Mouse (Mus musculus) myocyte (in vitro differentiated cells): ENCODE data around the gene Fscn1. TPM values are rescaled to one million over a fixed set of nuclear protein-coding genes. Genes with fewer than 3 reads are reported as not detected.

Experiments
- H3K27me3 ChIP-seq: one replicate; pipeline ENCODE4 v1.6.1; 2011; ENCODE audit not compliant: control insufficient read depth, insufficient read depth, insufficient read length
- H3K36me3 ChIP-seq: one replicate; pipeline ENCODE4 v1.6.1; 2011; ENCODE audit not compliant: control insufficient read depth, insufficient read depth
- H3K4me2 ChIP-seq: one replicate; pipeline ENCODE4 v1.6.1; 2011; ENCODE audit warnings: low read depth, control low read depth
- H3K4me3 ChIP-seq: one replicate; pipeline ENCODE4 v1.5.1; 2011; ENCODE audit warnings: mild to moderate bottlenecking, control low read depth, moderate library complexity
- H3K79me2 ChIP-seq: one replicate; pipeline ENCODE4 v1.6.1; 2011; ENCODE audit not compliant: control insufficient read depth, insufficient read depth
- H3ac ChIP-seq: one replicate; pipeline ENCODE4 v1.6.1; 2011; ENCODE audit not compliant: control insufficient read depth, insufficient read length
- CEBPB ChIP-seq: IDR thresholded peaks from 2 replicates; pipeline ENCODE4 v1.6.1; 2011; ENCODE audit warnings: mild to moderate bottlenecking, moderate library complexity; ENCODE audit not compliant: poor library complexity, insufficient read depth, severe bottlenecking
- E2F4 ChIP-seq: IDR thresholded peaks from one replicate; pipeline ENCODE4 v1.6.1; 2011; ENCODE audit warnings: mild to moderate bottlenecking, control low read depth, moderate library complexity; ENCODE audit not compliant: insufficient read depth
- MAX ChIP-seq: IDR thresholded peaks from one replicate; pipeline ENCODE4 v1.6.1; 2011; ENCODE audit warnings: low read depth, mild to moderate bottlenecking, control low read depth
- MYOD1 ChIP-seq, 3 experiments: IDR thresholded peaks; one replicate each; pipeline ENCODE4 v1.6.1; 2011; ENCODE audit warnings: control low read depth in 2 of 3, low read depth in 2 of 3, mild to moderate bottlenecking in 2 of 3, moderate library complexity in 1 of 3; ENCODE audit not compliant: insufficient read length in 2 of 3, control insufficient read depth in 1 of 3
- MYOG ChIP-seq, 3 experiments: IDR thresholded peaks; one replicate each; pipeline ENCODE4 v1.6.1; 2011; ENCODE audit warnings: control low read depth in 2 of 3, low read depth in 2 of 3, mild to moderate bottlenecking in 2 of 3; ENCODE audit not compliant: insufficient read length in 2 of 3, control insufficient read depth in 1 of 3, insufficient read depth in 1 of 3
- POLR2A ChIP-seq: IDR thresholded peaks from one replicate; pipeline ENCODE4 v1.6.1; 2011; ENCODE audit warnings: low read depth, mild to moderate bottlenecking, control low read depth, moderate library complexity; ENCODE audit not compliant: insufficient read length
- POLR2AphosphoS2 ChIP-seq: IDR thresholded peaks from one replicate; pipeline ENCODE4 v1.6.1; 2011; ENCODE audit warnings: low read depth, control low read depth; ENCODE audit not compliant: insufficient read length
- REST ChIP-seq: IDR thresholded peaks from one replicate; pipeline ENCODE4 v1.6.1; 2011; ENCODE audit warnings: mild to moderate bottlenecking, control low read depth, moderate library complexity; ENCODE audit not compliant: insufficient read depth, insufficient read length
- SRF ChIP-seq: IDR thresholded peaks from one replicate; pipeline ENCODE4 v1.6.1; 2011; ENCODE audit warnings: low read depth; ENCODE audit not compliant: control insufficient read depth, insufficient read length
- TCF12 ChIP-seq: IDR thresholded peaks from one replicate; pipeline ENCODE4 v1.6.1; 2011; ENCODE audit warnings: mild to moderate bottlenecking, control low read depth; ENCODE audit not compliant: poor library complexity, insufficient read depth, severe bottlenecking
- TCF3 ChIP-seq: IDR thresholded peaks from one replicate; pipeline ENCODE4 v1.6.1; 2011; ENCODE audit warnings: low read depth, control low read depth; ENCODE audit not compliant: insufficient read length
- USF1 ChIP-seq: IDR thresholded peaks from one replicate; pipeline ENCODE4 v1.6.1; 2011; ENCODE audit warnings: low read depth, mild to moderate bottlenecking, control low read depth, moderate library complexity
- polyA plus RNA-seq: library from polyadenylated mRNA; unstranded; fragments of >200 nt; fragmentation: generic; extraction: Trizol; gene quantifications from one replicate; pipeline ENCODE4 v1.2.1, GENCODE M21; 2012; ENCODE audit warnings: missing spikeins

Fscn1 gene
- polyA plus RNA-seq, 1 experiment = 180 TPM

GRCm38 (mm10) chr5:142927341-142927930, 32.7 kb upstream of the Fscn1 start:
- no peak overlapping the region for H3K4me2 ChIP-seq
- no peak overlapping the region for H3ac ChIP-seq
- TF ChIP-seq REST (no peak), MYOG (IDR thresholded peaks at IDR 0.05; ENCODE audit: control insufficient read depth in 1 of 3, insufficient read depth in 1 of 3, insufficient read length in 2 of 3, low read depth in 2 of 3) (no peak), E2F4 (no peak), MYOD1 (IDR thresholded peaks at IDR 0.05; ENCODE audit: control insufficient read depth in 1 of 3, insufficient read length in 2 of 3, low read depth in 2 of 3) (no peak), SRF (no peak), MAX (no peak)
- H3K4me3 ChIP-seq = no peak overlapping the region
- H3K27me3 ChIP-seq = no peaks in the 10 kb centered on the region
- H3K79me2 ChIP-seq = peaks cover 16% of the 10 kb centered on the region
- no peaks in the 10 kb centered on the region for H3K36me3 ChIP-seq

DNA sequence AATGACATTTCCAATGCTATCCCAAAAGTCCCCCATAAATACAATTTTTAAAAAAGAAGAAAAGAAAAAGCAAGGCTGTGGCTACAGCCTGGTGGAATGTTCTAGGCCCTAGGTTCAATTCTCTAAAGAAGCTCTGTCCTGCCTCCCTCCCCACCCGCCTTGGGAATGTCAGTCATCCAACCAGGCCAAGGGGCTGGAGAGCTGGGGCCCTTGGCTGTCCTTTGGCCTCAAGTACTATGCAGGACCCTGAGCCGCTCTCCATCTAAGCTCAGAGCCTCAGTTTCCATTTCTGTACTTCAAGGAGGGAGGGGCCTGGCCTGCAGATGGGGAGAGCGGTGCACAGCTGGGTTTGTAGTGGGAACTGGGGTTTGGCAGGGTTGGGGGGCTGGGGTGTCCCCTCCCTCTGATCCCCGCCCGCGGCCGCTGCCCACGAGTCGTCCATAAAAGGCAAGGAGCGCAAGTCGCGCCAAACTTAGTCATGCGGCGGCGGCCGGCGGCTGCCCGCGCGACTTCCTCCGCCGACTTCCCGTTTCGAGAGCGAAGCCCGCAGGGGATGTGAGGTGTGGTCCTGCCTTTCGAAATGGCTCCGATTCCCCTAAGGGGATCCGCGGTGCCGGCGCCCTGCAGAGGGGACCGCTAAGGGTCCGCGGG, 31.3 kb upstream of the Fscn1 start:
- Histone ChIP-seq H3ac (peak overlapping the region; percentile 14), H3K36me3 (no peaks in the 10 kb centered on the region), H3K27me3 (no peaks in the 10 kb centered on the region), H3K4me2 (peak overlapping the region; percentile 73), H3K79me2 (peaks cover 16% of the 10 kb centered on the region), H3K4me3 (peak overlapping the region; percentile 56)
- TF ChIP-seq SRF (peak; percentile 98), POLR2A (peak; percentile 67), USF1 (no peak), MAX (no peak), MYOD1 (IDR thresholded peaks at IDR 0.05; ENCODE audit: control insufficient read depth in 1 of 3, insufficient read length in 2 of 3, low read depth in 2 of 3) (peak in 1 of 3 experiments; percentile 58), MYOG (IDR thresholded peaks at IDR 0.05; ENCODE audit: control insufficient read depth in 1 of 3, insufficient read depth in 1 of 3, insufficient read length in 2 of 3, low read depth in 2 of 3) (peak in 1 of 3 experiments; percentile 23), POLR2AphosphoS2 (peak; percentile 61)

DNA sequence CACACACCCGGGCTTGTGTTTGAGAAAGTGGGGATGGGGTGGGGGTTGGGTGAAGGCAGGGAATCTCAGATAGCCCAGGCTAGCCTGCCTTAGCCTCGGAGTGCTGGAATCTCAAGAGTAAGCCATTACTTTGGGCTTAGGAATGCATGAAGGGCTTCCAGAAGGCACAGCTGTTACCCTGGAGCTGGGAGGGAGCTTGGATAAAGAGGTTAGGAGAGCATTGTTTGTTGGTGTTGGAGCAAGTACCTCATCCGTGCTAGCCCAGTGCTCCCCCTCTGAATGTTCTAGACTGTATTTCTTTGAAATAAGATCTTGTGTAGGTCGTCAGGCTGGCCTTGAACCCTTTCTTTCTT, 30.8 kb upstream of the Fscn1 start:
- peak in 2 of 3 experiments; percentile 83 to 85 for TF ChIP-seq MYOD1 (IDR thresholded peaks at IDR 0.05; ENCODE audit: control insufficient read depth in 1 of 3, insufficient read length in 2 of 3, low read depth in 2 of 3)
- peak; percentile 7 to 74 (median 44) for TF ChIP-seq MYOG (IDR thresholded peaks at IDR 0.05; ENCODE audit: control insufficient read depth in 1 of 3, insufficient read depth in 1 of 3, insufficient read length in 2 of 3, low read depth in 2 of 3)
- TF ChIP-seq E2F4 = no peak
- peak overlapping the region; percentile 14 for H3ac ChIP-seq
- H3K4me2 ChIP-seq = peak overlapping the region; percentile 73
- H3K36me3 ChIP-seq = no peaks in the 10 kb centered on the region
- H3K79me2 ChIP-seq = peaks cover 16% of the 10 kb centered on the region
- peak overlapping the region; percentile 56 for H3K4me3 ChIP-seq
- no peaks in the 10 kb centered on the region for H3K27me3 ChIP-seq

DNA sequence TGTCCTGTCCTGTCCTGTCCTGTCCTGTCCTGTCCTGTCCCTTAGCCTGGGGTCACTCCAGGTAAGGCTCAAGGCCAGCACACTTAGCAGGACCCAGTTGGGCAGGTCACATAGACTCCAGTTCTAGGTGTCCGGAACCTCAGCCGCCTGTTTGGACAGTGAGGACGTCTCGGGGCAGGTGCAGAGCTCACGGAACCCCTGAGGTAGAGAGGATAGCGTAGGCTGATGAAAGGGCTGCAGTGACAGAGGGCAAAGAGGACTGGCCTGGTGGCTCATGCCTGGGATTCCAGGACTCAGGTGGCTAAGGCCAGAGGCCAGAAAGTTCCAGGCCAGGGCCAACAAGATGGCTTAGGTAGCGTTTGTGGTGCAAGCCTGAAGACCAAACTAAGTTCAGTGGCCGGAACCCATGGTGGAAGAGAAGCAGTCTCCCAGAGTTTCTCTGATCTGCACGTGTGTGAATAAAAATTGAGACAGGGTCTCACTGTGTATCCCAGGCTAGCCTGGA, 28.9 kb upstream of the Fscn1 start:
- Histone ChIP-seq H3ac (no peak overlapping the region), H3K36me3 (no peaks in the 10 kb centered on the region), H3K4me3 (peak overlapping the region; percentile 15), H3K27me3 (no peaks in the 10 kb centered on the region), H3K79me2 (peaks cover 16% of the 10 kb centered on the region), H3K4me2 (peak overlapping the region; percentile 99)
- TF ChIP-seq E2F4 (no peak), POLR2AphosphoS2 (no peak), USF1 (no peak), TCF3 (no peak), MYOD1 (IDR thresholded peaks at IDR 0.05; ENCODE audit: control insufficient read depth in 1 of 3, insufficient read length in 2 of 3, low read depth in 2 of 3) (no peak), POLR2A (no peak)

DNA sequence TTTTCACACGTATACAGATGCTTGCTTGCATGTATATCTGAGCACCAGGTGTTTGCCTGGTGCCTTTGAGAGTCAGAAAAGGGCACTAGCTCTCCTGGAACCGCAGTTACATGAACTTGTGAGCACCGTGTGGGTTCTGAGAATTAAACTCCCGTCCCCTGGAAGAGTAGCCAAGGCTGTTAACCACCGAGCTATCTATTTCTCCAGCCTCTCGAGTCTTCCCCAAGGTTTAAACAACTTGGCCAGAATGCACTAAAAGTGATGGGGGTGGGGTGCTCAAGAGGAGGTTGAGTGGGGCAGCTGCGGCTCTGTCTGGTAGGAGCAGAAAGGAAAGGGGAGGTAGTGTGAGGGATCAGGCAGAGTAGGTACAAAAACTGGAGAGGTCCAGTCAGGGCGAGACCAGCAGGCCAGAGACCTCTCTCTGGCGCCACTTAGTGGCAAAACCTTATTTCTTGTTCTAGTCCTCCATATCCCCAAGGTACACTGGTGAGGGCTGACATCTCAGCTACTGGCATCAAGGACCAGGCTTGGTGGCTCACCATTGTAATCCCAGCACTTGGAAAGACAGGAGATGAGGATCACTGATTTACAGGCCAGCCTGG, 28.0 kb upstream of the Fscn1 start:
- Histone ChIP-seq H3ac (no peak overlapping the region), H3K4me2 (peak overlapping the region; percentile 99), H3K27me3 (no peaks in the 10 kb centered on the region), H3K36me3 (no peaks in the 10 kb centered on the region), H3K79me2 (peaks cover 16% of the 10 kb centered on the region), H3K4me3 (peak overlapping the region; percentile 15)
- TF ChIP-seq USF1 (no peak), MAX (no peak), MYOD1 (IDR thresholded peaks at IDR 0.05; ENCODE audit: control insufficient read depth in 1 of 3, insufficient read length in 2 of 3, low read depth in 2 of 3) (no peak), SRF (no peak), CEBPB (no peak), E2F4 (no peak), POLR2AphosphoS2 (no peak), POLR2A (no peak), TCF12 (no peak), REST (no peak), TCF3 (no peak), MYOG (IDR thresholded peaks at IDR 0.05; ENCODE audit: control insufficient read depth in 1 of 3, insufficient read depth in 1 of 3, insufficient read length in 2 of 3, low read depth in 2 of 3) (no peak)
